Mouse (Mus musculus) ovary, adult 18-20 months (tissue): ENCODE measurements around the gene Efna5.

Source experiments
- DNase-seq: peaks from one replicate; pipeline ENCODE4 v3.0.0; 2022; ENCODE audit warnings: low spot score, mixed read lengths

The Efna5 gene

DNA sequence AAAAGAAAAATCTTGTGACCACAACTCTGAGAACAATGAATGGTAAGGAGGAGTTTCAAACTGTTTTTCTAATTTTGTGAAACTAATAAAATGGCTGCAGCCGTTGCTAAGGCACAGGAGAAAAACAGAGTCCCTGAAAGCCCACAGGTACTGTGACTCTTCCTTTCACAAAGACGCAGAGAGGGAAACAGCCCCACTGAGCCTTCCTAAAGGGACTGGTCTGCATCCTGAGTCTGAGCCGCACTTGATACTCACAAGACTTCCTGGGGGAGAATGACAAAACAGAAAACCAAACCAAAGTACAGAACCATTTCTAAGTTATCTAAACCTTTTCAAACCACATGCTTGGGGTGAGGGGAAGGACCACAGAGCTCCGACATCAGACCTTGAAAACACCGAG lies 277.5 kb downstream of the Efna5 start:
- no peak for DNase-seq

DNA sequence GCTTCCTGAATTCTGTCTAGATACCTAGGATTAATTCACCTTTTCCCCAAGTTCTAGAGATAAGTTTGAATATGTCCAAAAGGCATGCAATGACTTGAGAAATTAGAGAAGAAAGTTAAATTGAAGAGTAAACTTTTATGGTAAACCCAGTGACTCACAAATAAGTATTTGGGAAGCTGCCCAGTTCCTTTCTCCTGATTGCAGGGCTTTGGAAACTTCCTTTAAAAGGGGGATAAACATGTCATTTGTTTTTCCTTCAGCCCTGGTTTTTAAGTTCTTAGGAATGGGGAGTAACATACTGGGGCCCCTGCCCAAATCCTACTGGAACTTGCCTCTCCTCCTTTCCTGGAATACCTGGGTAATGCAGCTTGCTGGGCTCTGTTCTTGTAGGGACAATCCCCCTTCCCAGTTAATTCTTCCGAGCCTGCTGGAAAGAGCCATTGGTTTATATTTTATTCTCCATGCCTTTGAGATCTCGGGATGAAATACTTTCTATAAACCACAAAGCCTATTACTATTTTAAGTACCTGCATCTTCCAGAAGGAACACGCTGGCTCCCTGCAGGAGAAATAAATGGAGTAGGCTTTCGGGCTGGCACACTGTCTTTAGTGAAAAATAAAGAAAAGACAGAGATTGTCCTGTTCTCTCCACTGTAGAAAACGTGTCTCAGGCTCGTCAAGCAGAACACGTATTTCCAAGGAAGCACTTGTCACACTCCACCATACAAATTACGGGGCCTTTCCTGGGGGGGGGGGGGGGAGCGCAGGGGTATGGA lies 282.2 kb downstream of the Efna5 start:
- no peak for DNase-seq

DNA sequence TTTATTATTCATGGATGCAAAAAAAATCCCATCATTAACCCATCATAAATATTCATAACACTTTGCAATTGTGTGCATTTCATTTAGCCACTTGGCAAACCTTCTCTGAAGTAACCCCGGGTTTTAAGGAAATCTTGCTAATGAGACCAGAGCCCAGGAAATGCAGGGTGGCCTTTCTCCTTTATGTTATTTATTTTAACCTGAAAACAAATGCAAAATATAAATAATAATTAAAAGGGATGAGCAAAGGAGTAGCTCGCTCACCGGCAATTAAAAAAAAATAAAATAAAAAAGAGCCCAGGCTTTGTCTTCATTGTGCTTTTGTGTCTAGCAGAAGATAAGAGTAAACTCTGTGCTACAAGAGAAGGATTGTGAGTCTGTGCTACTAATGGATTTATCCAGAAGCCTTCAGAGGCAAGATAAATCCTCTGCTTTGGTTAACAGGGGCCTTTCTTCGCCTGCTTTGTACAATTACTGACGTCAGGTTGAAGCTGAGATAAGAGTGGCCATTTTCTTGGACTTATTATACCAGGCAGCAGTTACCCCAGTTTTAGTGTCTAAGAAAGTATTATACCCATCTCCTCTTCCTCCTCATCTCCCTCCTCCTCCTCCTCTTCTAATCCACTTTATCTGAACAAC lies 288.6 kb downstream of the Efna5 start:
- DNase-seq = no peak

DNA sequence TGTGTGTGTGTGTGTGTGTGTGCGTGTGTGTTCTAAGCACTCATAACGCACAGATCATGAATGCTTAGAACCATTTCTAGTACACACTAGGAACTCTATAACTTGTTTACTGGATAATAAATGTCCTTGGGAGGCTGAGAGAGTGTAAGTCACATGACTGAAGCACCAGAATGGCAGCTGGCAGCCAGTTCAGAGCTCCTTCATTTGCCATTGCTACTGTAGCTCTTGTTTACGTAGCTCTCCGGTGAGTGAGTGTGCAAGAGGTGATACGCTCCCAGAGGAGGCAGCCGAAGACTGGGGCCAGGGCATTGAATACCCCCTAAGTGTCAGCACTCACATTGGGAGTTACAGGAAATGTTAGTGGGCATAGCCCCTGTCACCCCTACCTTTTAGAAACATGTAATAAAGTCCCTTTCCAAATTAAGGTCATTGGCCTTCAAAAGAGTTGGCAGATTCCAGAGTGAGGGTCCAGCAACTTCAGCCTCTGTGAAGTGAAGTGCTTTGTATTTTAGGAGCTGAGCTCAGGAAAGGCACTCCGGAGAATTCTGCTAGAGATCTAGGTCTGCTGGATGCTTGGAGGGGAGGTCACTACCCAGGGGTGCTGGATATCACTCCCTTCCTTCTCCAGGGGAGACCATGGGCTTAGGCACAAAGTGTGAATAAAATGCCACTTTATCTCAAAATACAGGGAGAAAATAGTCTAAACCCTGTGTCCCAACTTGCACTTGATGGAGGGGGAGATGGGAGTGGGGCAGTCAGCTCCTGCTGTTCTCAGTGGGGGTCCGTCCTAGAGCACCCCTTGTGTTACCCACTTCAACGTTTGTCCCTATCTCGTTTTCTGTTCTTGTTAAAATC lies 289.3 kb downstream of the Efna5 start:
- DNase-seq = no peak

DNA sequence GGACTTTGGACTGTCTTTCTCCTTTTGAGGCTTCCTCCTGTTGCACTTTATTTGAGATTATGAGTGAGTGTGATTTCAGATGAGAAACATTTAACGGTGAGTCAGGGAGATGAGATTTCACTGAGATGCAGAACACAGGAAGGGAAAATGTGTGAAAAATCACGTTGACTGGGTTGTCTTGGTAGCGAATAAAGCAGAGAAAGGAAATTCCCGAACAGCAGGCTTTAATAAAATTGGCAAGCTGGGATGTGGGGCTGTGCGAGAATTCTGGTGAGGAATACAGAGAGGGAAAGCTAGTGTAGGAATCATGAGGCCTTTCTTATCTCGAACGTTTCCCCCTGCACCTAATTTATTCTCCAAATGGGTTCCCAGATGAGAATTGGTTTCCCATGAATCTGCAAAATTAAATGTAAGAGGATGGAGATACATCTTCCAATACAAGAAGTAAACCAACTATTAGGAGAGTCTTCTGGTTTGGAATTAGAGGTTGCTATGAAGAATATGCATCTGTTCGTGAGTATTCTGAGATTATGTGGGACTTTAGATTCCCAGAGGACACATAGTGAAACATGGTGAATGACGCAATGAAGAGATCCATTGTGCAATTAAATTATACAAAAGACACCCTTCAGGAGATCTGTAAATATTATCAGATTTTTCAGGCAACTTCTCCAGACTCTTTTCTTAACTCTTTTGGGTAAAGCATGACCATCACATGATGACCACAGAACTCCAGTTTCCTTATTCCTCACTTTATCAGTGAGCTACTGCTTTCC lies 290.2 kb downstream of the Efna5 start:
- no peak for DNase-seq

DNA sequence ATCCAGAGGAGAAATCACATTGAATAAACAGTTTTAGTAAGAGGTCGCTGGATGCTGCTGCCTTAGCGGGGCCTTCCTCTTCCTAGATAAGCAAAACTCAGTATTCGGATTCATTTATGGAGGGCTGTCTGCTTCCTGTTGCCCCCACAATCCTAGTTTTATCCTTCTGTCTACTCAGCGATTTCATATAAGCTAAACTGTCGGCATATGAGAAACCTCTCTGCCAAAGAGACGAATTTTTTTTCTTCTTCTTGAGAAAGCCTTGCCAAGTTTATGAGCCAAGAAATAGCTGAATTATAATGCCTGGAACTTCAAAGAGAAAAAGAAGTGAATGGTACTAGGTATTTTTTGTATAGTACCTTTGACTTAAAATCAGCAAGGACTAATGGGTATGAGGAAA lies 301.0 kb downstream of the Efna5 start:
- DNase-seq = no peak

DNA sequence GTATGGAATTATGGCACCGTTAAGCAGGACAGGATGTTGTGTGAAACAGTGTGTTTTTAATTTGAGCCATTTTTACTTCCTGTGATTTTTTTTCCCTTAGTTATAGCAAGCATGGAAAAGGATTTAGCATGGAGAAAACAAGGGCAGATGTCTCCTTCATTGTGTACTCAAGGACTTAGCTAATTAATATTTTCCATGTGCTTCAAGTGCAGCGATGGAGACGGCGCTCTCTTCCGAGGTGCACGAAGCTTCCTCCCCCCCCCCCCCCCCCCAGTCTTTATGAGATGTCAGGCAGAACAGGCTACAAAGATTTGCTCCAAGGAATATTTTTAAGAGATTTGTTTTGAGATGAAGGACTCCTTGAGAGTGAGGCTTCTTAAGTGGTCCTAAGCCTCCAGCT lies 301.5 kb downstream of the Efna5 start:
- no peak for DNase-seq

DNA sequence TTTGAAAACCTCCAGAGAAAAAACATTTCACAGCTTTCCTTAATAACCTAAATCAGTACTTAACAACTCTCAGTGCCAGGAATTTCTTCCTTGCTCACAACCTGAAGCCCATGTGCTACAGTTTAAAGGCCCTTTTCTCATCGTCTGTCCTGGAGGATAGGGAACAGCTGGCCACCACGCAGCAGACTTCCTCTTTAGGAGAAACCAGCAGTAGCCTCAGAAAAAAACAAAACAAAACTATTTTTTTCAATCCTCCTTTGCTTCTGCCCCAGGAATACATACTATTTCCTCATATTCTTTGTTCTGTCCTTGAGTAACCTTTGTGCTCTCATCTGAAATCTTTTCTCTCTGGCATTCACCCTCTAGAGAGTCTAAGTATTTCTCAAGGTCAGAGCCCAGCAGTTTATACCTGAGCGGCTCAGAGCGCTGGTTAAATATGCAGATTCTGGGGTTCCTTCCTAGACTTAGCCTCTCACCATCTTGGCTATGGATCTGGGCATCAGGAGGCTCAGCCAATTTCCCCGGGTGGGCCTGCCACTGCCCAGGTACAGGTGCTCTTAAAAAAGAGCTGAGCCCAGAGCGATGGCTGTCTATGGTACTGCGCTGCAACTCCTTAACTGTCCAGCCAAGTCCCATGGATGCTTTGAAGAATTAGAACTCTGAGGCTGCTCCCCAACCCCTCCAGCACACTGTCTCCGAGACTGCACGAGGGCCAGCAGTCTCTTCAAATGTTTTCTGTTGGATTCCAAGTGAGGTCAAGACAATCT lies 306.4 kb downstream of the Efna5 start:
- no peak for DNase-seq

DNA sequence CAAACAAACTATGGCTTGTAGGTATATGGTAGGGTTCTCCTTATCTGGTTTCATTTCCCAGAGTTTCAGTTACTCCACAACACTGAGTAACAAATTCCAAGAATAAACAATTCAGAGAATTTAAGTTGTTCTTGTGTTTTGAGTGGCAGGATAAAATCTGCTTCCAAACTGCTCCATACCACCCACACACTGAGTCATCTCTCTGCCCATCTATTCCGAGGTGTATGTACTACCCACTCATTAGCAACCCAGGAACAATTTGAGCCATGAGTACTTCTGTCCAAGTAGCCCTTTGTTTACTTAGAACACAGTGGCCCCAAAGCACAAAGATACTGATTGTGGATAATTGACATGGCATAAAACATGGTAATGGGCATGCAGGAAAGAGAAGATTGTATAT lies 311.0 kb downstream of the Efna5 start:
- DNase-seq = no peak

DNA sequence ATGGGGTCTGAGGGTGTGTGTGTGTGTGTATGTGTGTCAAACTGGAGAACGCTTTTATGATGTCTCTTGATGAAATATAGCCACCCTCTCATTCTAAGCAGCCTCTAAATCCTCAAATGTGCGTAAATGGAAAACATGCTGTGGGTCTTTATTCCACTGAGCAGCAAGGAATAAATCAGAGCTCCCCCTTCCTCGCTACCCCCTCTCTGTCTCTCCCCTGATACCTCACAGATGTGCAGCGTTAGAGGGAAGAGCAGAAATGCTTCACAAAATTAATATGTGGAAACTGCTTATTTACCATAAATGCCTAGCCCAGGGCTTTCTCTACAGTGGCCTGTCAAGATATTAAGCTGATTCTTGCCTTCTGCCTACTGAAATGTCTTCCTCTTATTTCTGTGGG lies 313.1 kb downstream of the Efna5 start:
- no peak for DNase-seq

DNA sequence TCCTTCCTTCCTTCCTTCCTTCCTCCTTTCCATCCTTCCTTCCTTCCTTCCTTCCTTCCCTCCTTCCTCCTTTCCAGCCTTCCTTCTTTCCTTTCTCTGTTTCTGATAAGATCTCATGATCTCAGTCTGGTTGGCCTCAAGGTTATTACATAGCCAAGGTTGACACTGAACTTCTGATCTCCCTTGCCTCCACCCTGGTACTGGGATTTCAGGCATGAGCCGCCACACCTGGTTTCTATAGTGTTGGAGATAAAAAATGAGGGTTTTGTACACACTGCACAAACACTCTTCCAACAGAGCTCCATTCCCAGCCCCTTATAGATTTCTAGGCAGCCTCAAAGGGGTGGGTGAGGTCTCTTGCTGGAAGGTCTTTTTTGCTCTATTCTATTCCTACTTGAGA lies 315.5 kb downstream of the Efna5 start:
- DNase-seq = no peak

DNA sequence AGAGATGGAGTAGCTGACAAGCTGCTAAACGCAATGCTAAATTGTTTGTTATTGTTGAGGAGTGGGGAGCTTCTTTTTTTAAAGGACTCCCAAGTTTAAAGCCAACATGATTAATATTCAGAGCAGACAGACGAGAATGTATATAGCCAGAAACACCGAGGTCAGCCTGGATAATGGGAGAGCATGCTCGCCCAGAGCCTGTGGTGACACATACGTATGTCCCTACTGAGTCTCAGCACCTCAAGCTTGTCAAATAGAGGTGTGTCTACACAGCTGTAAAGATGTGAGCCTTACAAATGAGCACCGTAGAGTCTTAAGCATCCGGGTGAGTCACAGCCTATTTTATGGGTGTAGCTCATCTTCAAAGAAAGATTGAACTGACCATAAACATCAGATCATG lies 318.7 kb downstream of the Efna5 start:
- DNase-seq = no peak

DNA sequence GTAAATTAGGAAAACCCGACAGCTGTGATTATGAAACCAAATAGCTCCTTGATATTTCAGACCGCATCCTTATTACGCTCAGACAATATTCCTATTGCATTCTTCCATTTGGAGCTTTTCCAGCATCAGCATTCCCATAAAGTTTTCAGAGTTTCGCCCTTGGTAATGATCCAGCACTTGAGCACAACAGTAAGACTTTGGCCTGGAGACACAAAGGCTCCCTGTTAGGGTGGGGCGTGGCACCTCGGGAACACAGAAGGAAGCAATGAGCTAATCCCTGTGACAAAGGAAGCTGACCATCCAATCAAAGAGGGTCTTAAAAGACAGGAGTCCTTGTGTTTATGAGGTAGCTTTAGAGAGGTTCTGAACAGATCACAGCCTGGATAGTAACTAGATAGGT lies 323.9 kb downstream of the Efna5 start:
- DNase-seq = no peak
